Mouse (Mus musculus) megakaryocyte, embryonic 14.5 days (primary cell): ENCODE results near the gene Cdip1.

Experiments
- FLI1 ChIP-seq: IDR thresholded peaks from 2 replicates; pipeline ENCODE4 v1.6.1; 2012; ENCODE audit warnings: low read length, inconsistent platforms, mixed read lengths
- GATA1 ChIP-seq: IDR thresholded peaks from 3 replicates; pipeline ENCODE4 v1.6.1; 2012; ENCODE audit warnings: mixed read lengths, low read length, inconsistent platforms, borderline replicate concordance

DNA sequence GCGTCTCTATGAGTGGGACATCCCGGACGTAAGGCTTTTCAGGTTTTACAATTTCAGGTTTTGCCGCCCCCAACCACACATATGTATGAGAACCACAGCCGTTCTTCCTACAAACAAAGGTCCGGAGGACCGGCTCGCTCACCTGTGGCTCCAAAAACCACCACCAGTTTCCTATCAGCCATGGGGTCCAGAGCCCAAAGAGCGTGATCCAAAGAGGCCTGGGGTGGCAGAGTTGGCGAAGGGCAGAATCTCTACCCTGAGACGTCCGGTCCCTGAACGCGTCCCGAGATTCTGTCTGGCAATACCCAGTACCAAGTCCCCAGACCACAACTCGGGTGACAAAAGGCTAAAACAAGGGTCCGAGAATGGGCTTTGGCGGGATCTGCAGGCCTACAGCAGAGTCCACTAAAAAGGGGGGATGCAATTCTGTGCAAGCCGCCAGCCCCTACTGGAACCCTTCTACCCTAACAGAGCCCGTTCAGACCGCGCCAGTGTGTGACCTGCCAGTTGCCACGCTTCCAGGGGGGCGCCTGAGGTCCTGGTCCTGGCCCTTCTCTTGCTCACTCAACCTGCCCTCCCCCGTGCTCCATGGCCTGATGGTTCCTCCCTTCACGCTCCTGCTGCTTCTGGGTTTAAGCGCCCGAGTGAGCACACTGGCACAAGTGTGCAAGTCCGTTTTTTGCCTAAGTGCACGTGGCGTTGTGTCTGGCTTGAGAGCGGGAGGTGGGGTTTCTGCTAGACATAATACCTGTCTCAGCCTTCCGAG lies 71.2 kb downstream of the Cdip1 start, which contains the start of gene Nmral1:
- no peak for TF ChIP-seq GATA1
- TF ChIP-seq FLI1 = no peak
